Mouse (Mus musculus) forebrain, embryonic 13.5 days (tissue): ENCODE data around the gene Bmp4. TPM values are rescaled to one million over a fixed set of nuclear protein-coding genes. Genes with fewer than 3 reads are reported as not detected.
A peak's percentile ranks its signal among the peaks of the same experiment; 100 is the strongest.

Source experiments
- ATAC-seq: fragments of 200-750 bp; cut with Nextera tagmentation; 2 replicates; pipeline ENCODE4 v1.8.0; 2017
- H3K27ac ChIP-seq: fragments of 300-500 bp; sonication (generic); 2 replicates; pipeline ENCODE4 v1.5.1; 2015; ENCODE audit warnings: inconsistent platforms, mild to moderate bottlenecking, moderate library complexity
- H3K27me3 ChIP-seq: fragments of 300-500 bp; sonication (generic); 2 replicates; pipeline ENCODE4 v1.6.1; 2015; ENCODE audit warnings: mild to moderate bottlenecking, inconsistent platforms
- H3K36me3 ChIP-seq: fragments of 300-500 bp; sonication (generic); 2 replicates; pipeline ENCODE4 v1.6.1; 2015; ENCODE audit warnings: mild to moderate bottlenecking, inconsistent platforms; ENCODE audit not compliant: poor library complexity, severe bottlenecking
- H3K4me1 ChIP-seq: fragments of 300-500 bp; sonication (generic); 2 replicates; pipeline ENCODE4 v1.6.1; 2015; ENCODE audit warnings: inconsistent platforms
- H3K4me2 ChIP-seq: fragments of 300-500 bp; sonication (generic); 2 replicates; pipeline ENCODE4 v1.6.1; 2015; ENCODE audit warnings: inconsistent platforms, mild to moderate bottlenecking, moderate library complexity
- H3K4me3 ChIP-seq: fragments of 300-500 bp; sonication (generic); 2 replicates; pipeline ENCODE4 v1.5.1; 2015; ENCODE audit warnings: mild to moderate bottlenecking, inconsistent platforms
- H3K9ac ChIP-seq: fragments of 300-500 bp; sonication (generic); 2 replicates; pipeline ENCODE4 v1.6.1; 2015; ENCODE audit warnings: mild to moderate bottlenecking, inconsistent platforms
- H3K9me3 ChIP-seq: fragments of 300-500 bp; sonication (generic); replicated peaks from 2 replicates; pipeline ENCODE4 v1.6.1; 2016; ENCODE audit warnings: inconsistent platforms
- WGBS: fragments of 180-500 bp; shearing (Covaris S2); methylation state at CpG from one replicate; pipeline ENCODE4 v1.1.7; 2015; 5-methylcytosine and 5-hydroxymethylcytosine counted together
- polyA plus RNA-seq: library from polyadenylated mRNA; unstranded; fragments of >200 nt; fragmentation: Nextera tagmentation; extraction: Ambion mirVana; gene quantifications from 2 replicates; pipeline ENCODE4 v1.2.1, GENCODE M21; 2015

The Bmp4 gene
- polyA plus RNA-seq, 1 experiment from 2014 or later, result 2.4 TPM

- Histone ChIP-seq H3K4me2 (no peak overlapping the region), H3K27me3 (no peaks in the 10 kb centered on the region), H3K9me3 (no peaks in the 10 kb centered on the region), H3K4me3 (no peak overlapping the region), H3K4me1 (no peaks in the 10 kb centered on the region), H3K36me3 (no peaks in the 10 kb centered on the region), H3K27ac (no peak overlapping the region), H3K9ac (no peak overlapping the region)
- WGBS, result 92% methylated on average over 3 of the region's 3 CpGs
- ATAC-seq, result no peak
These were observed 17.9 kb upstream of the Bmp4 start for GRCm38 (mm10) chr14:46408319-46408718.

DNA sequence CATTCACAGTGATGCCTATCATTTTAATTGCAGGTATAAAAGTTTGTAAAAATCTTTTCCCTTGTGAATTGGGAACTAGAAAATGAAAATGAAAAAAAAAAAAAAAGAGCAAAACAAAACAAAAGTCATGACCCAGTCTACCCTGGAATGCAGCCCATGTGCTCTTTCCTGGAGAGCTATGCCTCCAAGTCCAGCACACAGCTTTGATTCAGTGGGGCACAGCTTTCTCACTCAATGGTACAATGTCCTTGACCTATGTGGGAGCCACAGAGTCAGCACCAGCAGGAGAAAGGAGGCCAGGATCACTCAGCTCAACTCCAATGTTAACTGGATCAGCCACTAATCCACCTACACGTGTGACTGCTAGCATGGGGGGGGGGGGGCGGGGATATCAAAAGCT is 9.5 kb upstream of the Bmp4 start:
- ATAC-seq, result no peak
- 51% methylated on average over 2 of the region's 2 CpGs for WGBS
- peaks cover 43% of the 10 kb centered on the region for H3K27me3 ChIP-seq
- H3K36me3 ChIP-seq, result no peaks in the 10 kb centered on the region
- peaks cover 7% of the 10 kb centered on the region for H3K4me1 ChIP-seq
- H3K27ac ChIP-seq, result no peak overlapping the region
- no peaks in the 10 kb centered on the region for H3K9me3 ChIP-seq
- no peak overlapping the region for H3K4me3 ChIP-seq
- H3K4me2 ChIP-seq, result no peak overlapping the region
- no peak overlapping the region for H3K9ac ChIP-seq

DNA sequence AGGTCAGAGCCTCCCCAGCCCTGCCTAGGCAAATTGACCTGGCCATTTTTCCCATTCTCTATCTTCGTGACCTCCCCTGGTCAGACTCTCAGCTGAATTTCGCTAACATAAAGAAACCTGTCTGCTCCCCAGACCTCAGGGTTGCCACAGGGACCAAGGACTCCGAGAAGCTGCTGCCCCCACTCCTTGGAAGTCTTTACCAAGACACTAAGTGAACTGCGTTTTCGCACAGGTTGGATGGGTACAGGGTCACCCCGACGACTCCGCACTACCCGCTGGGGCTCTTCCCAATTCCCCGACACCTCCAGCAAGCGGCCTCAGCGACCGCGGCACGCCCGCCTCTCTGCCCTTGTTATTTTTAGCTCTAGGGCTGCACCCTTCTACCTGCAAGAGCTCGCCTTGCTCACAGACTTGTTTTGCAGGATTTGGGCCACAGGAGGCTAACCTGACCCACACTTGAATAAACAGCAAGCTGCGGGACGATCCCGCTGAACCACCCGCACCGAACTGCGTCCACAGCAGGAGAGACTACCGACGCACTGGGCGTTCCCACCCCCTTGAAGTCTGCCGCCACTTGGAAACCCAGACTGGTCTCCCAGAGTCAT is 7.7 kb upstream of the Bmp4 start:
- Histone ChIP-seq H3K4me3 (peak overlapping the region; percentile 9), H3K27ac (no peak overlapping the region), H3K4me2 (peak overlapping the region; percentile 35), H3K9me3 (no peaks in the 10 kb centered on the region), H3K36me3 (no peaks in the 10 kb centered on the region), H3K9ac (no peak overlapping the region), H3K27me3 (peaks cover 56% of the 10 kb centered on the region), H3K4me1 (peaks cover 7% of the 10 kb centered on the region)
- 3% methylated on average over 27 of the region's 27 CpGs for WGBS
- no peak for ATAC-seq

DNA sequence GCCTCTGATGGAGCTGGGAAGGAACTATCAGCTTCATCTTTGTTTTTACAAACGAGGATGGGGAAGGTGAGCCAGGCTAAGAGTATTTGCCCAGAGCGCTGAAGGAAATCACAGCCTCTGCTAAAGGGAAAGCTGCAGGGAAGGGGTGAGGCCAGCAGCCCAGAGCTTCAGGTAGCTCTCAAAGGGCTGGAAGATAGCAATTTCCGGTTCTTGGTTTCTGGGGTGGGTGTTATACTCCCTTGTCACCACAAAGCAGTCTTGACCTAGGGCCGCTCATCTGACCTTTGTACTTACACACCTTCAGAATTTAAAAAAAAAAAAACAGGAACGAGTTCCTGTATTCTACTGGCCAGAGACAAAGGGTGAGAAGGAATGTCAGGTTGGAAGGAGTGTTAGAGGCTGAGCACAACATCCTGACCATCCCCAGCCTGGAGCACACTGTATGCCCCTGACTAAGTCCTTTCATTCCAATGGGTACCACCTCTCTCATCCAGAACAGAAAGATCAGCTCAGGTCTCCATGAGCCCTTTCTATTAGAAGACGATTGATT is 1.2 kb upstream of the Bmp4 start:
- Histone ChIP-seq H3K4me2 (no peak overlapping the region), H3K9ac (no peak overlapping the region), H3K27me3 (peaks cover 84% of the 10 kb centered on the region), H3K27ac (no peak overlapping the region), H3K36me3 (no peaks in the 10 kb centered on the region), H3K4me3 (no peak overlapping the region), H3K4me1 (peaks cover 33% of the 10 kb centered on the region), H3K9me3 (no peaks in the 10 kb centered on the region)
- 52% methylated on average over 6 of the region's 6 CpGs for WGBS
- ATAC-seq, result no peak

GRCm38 (mm10) chr14:46389438-46390248 is 826 bp downstream of the Bmp4 start:
- ATAC-seq, result no peak
- no peak overlapping the region for H3K27ac ChIP-seq
- H3K9me3 ChIP-seq, result no peaks in the 10 kb centered on the region
- H3K4me2 ChIP-seq, result peak overlapping the region; percentile 56
- peaks cover 51% of the 10 kb centered on the region for H3K4me1 ChIP-seq
- peaks cover 93% of the 10 kb centered on the region for H3K27me3 ChIP-seq
- peak overlapping the region; percentile 32 for H3K4me3 ChIP-seq
- no peaks in the 10 kb centered on the region for H3K36me3 ChIP-seq
- 8% methylated on average over 24 of the region's 24 CpGs for WGBS
- no peak overlapping the region for H3K9ac ChIP-seq

GRCm38 (mm10) chr14:46388636-46389035 is 1.8 kb downstream of the Bmp4 start:
- H3K4me3 ChIP-seq, result peak overlapping the region; percentile 51
- under 1% methylated on average over 24 of the region's 27 CpGs for WGBS
- H3K4me1 ChIP-seq, result peaks cover 51% of the 10 kb centered on the region

GRCm38 (mm10) chr14:46387821-46388481 is 2.5 kb downstream of the Bmp4 start:
- Histone ChIP-seq H3K4me1 (peaks cover 51% of the 10 kb centered on the region), H3K4me3 (peak overlapping the region; percentile 51), H3K4me2 (peak overlapping the region; percentile 79), H3K36me3 (no peaks in the 10 kb centered on the region), H3K9ac (peak overlapping the region; percentile 17; the same call in 1 of the 2 replicates), H3K27me3 (peaks cover 96% of the 10 kb centered on the region), H3K9me3 (no peaks in the 10 kb centered on the region), H3K27ac (no peak overlapping the region)
- WGBS, result 1% methylated on average over 40 of the region's 41 CpGs
- peak; percentile 3; the same call in 1 of the 2 replicates for ATAC-seq

More at GRCm38 (mm10) chr14:46388636-46389035, 1.8 kb downstream of the Bmp4 start:
- Histone ChIP-seq H3K4me2 (peak overlapping the region; percentile 79), H3K27ac (no peak overlapping the region), H3K9me3 (no peaks in the 10 kb centered on the region), H3K9ac (no peak overlapping the region), H3K36me3 (no peaks in the 10 kb centered on the region), H3K27me3 (peaks cover 95% of the 10 kb centered on the region)
- ATAC-seq, result no peak

DNA sequence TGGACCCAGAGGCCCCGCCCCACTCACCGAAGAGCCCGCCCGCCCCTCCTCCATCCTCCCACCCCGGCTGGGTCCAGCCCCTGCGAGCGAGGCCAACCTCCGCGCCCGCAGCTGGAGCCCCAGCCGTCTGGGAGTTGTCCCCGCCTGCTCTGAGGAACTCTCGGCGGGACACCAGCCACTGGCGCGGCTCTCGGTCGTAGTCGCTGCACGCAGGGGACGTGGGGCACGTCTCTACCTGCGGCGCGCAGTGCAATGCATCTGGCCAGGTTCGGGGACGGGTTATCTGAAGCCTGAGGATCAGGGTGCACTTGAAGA is 3.2 kb downstream of the Bmp4 start:
- peak; percentile 82 for ATAC-seq
- Histone ChIP-seq H3K4me2 (peak overlapping the region; percentile 79), H3K9ac (peak overlapping the region; percentile 17; the same call in 1 of the 2 replicates), H3K4me3 (peak overlapping the region; percentile 51), H3K9me3 (no peaks in the 10 kb centered on the region), H3K36me3 (no peaks in the 10 kb centered on the region), H3K4me1 (peaks cover 51% of the 10 kb centered on the region), H3K27ac (no peak overlapping the region), H3K27me3 (peaks cover 96% of the 10 kb centered on the region)
- WGBS, result 0% methylated on average over 26 of the region's 27 CpGs

- Histone ChIP-seq H3K9me3 (no peaks in the 10 kb centered on the region), H3K4me1 (peaks cover 51% of the 10 kb centered on the region), H3K36me3 (no peaks in the 10 kb centered on the region), H3K4me2 (peak overlapping the region; percentile 79), H3K27me3 (peaks cover 96% of the 10 kb centered on the region), H3K9ac (peak overlapping the region; percentile 21; the same call in 1 of the 2 replicates), H3K4me3 (peak overlapping the region; percentile 51), H3K27ac (no peak overlapping the region)
- ATAC-seq, result peak; percentile 13; the same call in 1 of the 2 replicates
- WGBS, result under 1% methylated on average over 28 of the region's 28 CpGs
These were observed 3.8 kb downstream of the Bmp4 start for GRCm38 (mm10) chr14:46386478-46387356.

DNA sequence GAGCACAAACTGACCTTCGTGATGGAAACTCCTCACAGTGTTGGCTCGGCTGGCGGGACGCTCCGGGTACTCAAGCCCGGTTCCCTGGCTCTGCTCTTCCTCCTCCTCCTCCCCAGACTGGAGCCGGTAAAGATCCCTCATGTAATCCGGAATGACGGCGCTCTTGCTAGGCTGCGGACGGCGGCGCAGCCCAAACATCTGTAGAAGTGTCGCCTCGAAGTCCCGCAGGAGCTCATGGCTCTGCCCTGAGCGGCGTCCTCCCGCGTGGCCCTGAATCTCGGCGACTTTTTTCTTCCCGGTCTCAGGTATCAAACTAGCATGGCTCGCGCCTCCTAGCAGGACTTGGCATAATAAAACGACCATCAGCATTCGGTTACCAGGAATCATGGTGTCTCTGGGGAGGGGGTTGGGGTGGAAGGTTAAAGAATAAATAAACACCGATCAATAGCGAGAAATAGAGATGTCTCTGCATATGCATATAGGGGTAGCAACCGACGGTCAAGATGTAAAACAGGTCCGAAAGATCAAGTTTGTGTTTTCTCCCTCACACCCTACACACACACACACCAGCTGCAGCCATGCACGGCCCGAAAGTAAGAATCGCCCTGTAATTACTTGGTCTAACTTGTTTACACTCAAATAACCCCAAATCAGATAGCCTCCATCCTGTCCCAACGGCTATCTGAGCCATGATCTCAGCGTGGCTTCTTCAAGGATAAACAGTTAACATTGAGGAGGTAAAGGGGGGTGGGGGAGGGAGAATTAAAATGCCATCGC is 4.6 kb downstream of the Bmp4 start:
- under 1% methylated on average over 39 of the region's 39 CpGs for WGBS
- H3K4me1 ChIP-seq, result peaks cover 52% of the 10 kb centered on the region
- H3K27ac ChIP-seq, result no peak overlapping the region
- H3K27me3 ChIP-seq, result peaks cover 96% of the 10 kb centered on the region
- H3K9me3 ChIP-seq, result no peaks in the 10 kb centered on the region
- ATAC-seq, result no peak
- no peak overlapping the region for H3K9ac ChIP-seq
- peak overlapping the region; percentile 79 for H3K4me2 ChIP-seq
- H3K36me3 ChIP-seq, result no peaks in the 10 kb centered on the region
- H3K4me3 ChIP-seq, result peak overlapping the region; percentile 51
